Mouse (Mus musculus): ENCODE data around the gene Ren1.
"Not testable (repeated sequence)": the region's sequence is repeated elsewhere in the genome, so short reads cannot be mapped to it uniquely, and the experiment has no call there.

Ren1 gene

DNA sequence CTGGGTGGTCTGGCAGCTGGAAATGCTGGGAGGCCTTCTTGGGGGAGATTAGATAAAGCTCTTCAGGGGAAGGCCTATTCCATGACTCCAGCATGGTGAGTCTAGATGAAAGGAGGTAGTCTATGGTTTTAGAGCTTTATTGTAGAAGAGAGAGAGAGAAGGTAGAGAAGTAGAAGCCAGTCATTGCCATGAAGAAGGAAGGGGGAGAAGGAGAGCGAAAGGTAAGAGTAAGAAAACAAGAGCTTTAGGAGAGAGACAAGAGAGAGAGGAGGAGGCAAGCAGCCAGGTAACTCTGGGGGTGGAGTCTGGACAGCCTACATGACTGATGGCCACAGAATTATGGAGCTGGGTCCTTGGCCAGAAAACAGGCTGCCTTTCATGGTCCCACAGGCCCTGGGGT is at the start of gene Ren1:
Ren1 (plus strand) TSS at position 301 of the 400 bp plus-strand sequence.
- DNase-seq = no peak

DNA sequence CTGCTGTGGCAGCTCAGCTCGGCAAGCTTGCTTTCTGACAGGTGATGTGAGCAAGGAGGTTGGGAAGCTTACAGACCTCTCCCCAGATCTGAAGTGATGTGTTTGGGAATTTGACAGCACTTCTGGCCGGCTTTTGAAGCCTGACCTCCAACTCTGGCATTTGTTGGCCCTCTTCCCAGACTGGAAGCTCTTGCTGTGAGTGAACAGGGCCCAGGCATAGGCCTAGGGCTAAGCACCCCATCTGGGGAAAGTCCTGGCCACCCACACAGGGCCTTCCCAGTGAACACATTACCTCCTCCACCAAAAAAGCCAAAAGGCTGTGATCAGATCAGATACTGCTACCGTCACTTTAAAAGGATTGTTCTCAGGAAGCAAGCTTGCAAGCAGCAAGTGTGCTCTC is 47.8 kb upstream of the Ren1 start:
- no peak for DNase-seq

DNA sequence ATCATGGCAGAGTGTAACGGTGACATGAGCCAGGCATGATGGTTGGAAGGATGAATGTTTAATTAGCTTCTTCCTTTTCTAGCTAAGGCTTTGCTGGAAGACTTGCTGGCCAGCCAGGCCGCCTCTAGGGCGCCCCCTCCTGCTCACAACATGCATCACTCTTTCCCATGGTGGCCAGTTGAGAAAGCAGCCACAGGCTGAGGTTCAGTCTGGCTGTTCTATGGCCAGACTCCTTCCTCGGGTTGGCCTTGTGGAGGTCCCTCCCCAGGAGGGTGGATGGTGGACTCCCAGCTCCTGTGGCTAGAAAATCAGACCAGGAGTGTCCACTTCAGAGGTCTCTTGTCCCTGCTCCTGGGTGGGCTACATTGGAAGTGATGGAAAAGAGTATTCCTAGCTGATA is 43.5 kb upstream of the Ren1 start:
- peak; percentile 35 to 37 for DNase-seq

- no peak for DNase-seq
Measured at GRCm38 (mm10) chr1:133307318-133307717, 43.0 kb upstream of the Ren1 start.

DNA sequence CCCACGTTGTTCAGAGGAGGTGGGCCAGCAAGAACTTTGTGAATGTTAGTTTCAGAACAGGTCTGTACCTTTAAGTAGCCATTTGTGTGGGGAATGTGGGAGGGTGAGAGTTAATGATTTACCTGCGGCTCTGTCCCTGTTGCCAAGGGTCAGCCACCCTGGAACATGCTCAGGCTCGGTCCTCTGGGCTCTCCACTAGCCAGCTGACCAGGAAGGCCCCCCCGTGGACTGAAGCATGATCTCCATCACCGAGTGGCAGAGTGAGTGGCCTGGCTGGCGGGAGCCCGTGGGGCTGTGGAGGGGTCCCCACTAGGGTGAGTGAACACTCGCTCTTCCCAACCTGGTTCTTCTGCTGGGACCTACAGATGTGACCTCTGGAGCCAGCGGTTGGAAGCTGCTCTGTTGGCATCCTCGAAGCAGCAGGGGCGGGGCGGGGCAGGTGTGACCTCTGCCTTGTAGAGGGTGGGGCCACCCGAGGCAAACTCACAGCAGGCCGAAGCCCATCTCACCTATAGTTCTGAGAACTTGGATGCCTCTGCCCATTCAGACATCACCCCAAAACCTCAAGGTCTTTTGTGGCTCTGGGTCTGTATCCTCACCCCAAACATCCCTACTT is 40.5 kb upstream of the Ren1 start, which contains the start of gene Golt1a:
Golt1a (plus strand) TSS at position 149 of the 616 bp plus-strand sequence.
- no peak for DNase-seq

- no peak for DNase-seq
Measured at GRCm38 (mm10) chr1:133311240-133311639, 39.1 kb upstream of the Ren1 start.

- DNase-seq = no peak
Measured at GRCm38 (mm10) chr1:133311946-133312345, 38.4 kb upstream of the Ren1 start.

DNA sequence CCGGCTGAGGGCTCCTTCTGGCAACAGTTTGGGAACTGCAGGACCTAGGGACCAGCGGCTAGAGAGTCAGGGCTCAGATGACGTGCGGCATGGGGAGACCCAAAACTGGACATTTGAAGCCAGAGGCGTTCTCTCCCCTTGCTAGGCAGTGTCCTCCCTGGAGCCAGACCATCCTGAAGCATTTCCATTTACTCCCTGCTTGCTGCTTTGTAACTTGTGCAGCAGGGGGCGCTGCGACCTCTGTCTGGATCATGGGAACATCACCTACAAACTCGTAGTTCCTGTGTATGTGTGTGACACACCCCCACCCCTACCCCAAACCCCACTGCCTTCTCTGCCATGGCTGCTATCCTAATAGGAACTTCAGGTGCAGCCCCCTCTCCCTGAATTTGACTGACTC is 35.9 kb upstream of the Ren1 start:
- peak in 1 of 2 experiments; percentile 16 for DNase-seq

DNA sequence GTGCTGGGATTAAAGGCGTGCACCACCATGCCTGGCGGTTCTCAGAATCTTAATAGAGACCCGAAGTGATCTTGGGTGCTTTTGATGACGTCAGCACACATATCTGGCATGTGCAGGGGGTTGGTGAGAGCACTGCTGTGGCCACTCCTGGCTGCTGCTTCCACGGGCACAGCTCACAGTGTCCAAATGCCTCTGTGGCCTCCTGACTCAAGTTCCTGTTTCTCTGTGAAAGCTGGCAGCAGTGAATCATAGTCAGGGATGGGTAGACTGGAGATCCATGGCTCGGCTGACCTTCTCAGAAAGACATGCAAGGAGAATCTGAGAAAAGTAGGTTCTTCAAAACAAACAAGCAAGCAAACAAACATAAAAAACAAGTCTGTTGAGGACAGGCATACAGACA is 34.5 kb upstream of the Ren1 start:
- DNase-seq = no peak

DNA sequence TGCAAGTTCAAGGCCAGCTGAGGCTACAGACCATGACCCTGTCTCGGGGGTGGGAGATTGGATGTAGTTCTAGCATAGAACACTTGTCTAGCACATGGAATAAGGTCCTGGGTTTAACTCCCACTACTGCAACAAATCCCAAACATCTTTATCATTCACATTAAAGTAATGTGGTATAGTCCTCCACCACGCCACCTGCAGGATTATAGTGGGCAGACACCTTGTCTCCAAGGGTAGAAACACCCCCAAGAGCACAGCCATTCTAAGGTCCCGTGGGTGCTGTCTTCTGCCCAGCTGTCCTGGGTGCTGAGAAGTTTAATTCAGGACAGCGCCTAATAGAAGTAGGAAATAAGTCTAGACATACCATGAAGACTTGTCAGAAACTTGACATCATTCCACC is 33.7 kb upstream of the Ren1 start:
- DNase-seq = no peak

DNA sequence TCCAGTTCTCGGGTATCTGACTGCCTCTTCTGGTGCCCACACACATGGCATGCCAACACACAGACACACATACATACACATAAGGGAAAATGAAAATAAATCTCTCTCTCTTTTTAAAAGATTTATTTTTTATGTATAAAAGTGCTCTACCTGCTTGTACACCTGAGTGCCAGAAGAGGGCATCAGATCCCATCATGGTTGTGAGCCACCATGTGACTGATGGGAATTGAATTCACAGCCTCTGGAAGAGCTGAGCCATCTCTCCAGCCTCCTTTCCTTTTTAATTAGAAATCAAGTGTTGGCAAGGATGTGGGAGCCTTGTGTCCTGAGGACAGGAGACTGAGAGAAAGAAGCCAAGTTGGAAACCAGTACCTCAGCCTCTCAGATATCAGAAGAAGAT is 33.2 kb upstream of the Ren1 start:
- DNase-seq = no peak

- no peak for DNase-seq
Measured at GRCm38 (mm10) chr1:133321267-133321925, 28.9 kb upstream of the Ren1 start, which contains the start of gene Kiss1. Kiss1 (plus strand) TSS chr1:133321875.

- DNase-seq = no peak
Measured at GRCm38 (mm10) chr1:133323333-133323732, 27.0 kb upstream of the Ren1 start.

GRCm38 (mm10) chr1:133325951-133326350 is 24.4 kb upstream of the Ren1 start:
- DNase-seq = no peak

DNA sequence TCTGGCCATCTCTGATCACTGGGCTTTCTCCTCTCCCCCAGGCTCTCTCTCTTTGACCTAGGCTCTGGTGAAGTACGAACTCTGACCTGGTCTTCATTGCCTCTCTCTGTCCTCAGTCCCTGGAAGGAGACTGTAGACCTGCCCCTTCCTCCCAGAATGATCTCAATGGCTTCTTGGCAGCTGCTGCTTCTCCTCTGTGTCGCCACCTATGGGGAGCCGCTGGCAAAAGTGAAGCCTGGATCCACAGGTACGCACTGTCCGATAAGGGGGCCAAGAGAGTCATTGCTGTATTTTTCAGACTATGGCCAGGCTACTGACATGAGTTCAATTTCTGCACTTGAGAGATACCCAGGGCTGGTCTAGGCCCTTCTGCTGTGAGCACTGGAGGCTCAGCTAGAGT is 23.2 kb upstream of the Ren1 start:
- DNase-seq = no peak

GRCm38 (mm10) chr1:133328299-133328795 is 22.0 kb upstream of the Ren1 start:
- DNase-seq = no peak

DNA sequence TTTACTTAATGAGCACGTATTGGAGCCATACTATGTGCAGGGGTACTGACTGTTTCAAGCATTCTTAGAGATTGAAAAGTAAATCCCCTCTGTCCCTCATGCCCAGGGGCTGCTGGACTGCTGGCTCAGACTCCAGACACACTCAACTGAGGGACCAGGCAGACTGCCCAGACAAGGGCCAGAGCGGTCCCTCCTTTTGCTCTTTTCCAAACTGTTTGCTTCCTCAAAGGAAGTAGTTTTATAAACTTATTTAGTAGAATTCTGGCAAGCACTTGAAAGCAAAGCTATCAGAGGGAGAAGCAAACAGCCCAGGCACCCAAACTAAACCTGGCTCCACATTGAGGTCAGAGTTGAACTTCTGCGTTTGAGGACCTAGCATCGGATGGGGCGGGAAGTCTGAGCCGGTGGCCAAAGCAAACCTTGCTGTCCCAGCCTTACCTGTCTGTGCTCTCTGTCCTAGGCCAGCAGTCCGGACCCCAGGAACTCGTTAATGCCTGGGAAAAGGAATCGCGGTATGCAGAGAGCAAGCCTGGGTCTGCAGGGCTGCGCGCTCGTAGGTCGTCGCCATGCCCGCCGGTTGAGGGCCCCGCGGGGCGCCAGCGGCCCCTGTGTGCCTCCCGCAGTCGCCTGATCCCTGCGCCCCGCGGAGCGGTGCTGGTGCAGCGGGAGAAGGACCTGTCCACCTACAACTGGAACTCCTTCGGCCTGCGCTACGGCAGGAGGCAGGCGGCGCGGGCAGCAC is 21.2 kb upstream of the Ren1 start:
- DNase-seq = no peak

DNA sequence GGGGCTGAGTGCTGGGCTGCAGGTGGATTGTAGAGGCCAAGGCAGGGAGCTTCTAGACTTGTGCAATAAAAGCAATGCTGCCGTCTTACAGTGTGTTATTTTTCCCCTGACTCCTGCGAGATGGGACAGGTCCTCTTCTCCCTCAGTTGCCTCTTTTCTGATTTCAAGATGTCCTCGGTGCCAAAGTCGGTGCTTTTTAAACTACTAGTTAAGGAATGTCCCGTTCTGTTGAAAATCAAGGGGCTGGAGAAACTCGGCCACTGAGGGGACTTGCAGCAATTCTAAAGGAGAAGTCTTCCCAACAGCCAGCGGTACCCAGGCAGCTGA is 20.7 kb upstream of the Ren1 start:
- DNase-seq = no peak

DNA sequence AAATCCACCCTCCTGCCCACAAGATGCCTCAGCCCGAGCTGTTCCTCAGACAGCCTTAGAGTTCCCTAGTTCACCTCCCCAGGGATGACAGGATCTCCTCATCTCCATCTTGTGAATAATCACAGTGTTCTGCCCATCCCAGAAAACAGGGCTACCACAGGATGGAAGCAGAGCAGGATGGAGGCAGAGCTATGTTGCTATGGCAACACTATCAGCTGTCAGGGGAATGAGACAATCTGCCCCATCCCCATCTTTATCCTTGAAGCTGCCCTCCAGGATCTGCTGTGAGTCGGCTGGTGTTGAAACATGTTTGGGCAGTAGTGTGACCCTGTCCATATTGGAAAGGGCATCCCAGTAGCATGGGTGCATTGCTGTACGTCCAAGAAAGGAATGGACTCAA is 19.2 kb upstream of the Ren1 start:
- no peak for DNase-seq

DNA sequence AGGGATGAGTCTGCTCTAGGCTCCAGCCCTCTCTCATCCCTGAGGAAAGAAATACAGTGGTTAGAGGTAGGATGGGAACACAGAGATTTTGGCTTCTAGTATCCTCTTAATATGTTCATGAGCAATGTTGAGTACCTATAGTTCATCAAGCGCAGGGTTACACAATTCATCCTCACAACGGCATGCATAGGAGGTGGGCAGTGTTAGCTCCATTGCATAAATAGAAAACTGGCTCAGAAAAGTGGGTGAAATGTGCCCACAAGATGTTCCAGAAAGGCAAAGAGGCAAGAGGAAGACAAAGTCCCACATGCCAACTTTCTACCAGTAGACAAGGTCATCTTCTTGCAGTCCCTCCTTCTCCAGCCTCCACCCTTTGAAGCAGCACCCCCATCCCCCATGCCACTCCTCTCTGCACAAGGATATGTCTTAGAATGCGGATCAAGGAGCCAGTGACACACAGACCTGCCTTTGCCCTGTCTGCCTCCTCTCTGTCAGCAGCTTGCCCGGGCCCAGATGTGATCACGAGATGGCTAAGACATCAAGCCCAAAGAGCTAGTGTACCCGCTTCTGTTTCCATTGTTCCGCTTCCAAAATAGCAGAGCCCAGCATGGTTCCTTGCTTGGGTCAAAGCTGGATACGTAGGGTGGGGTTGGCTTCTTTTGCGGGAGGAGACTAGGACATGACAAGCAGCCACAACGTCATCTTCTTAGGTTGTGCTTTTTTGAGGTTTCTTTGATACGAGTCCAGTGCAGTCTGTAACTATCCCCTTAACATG is 17.5 kb upstream of the Ren1 start:
- DNase-seq = no peak

GRCm38 (mm10) chr1:133333937-133334336 is 16.4 kb upstream of the Ren1 start:
- DNase-seq = no peak

DNA sequence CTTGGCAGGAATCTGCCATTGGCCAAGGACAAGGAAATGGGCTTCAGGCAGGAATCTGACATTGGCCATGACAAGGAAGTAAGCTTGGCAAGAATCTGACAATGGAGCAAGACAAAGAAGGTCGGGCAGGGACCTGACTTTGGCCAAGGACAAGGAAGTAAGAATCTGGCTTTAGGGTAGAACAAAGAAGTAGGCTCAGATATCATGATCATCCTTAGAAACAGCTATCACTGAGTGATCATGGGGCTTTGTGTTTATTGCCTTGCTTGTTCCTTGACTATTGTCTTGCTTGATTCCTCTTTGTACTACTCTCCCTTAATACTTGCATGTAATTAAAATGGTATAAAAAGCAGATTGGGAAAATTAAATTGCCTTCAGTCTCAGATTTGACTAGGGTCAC is 9.9 kb upstream of the Ren1 start:
- DNase-seq = not testable (repeated sequence)

- no peak for DNase-seq
Measured at GRCm38 (mm10) chr1:133344357-133344756, 6.0 kb upstream of the Ren1 start.
